Mouse (Mus musculus): ENCODE results near the gene Ttll3.
A peak's percentile ranks its signal among the peaks of the same experiment; 100 is the strongest.

GRCm38 (mm10) chr6:113343177-113344092 lies 45.6 kb upstream of the Ttll3 start, which contains the start of gene Camk1:
- peak; percentile 80 for TF ChIP-seq POLR2A (IDR thresholded peaks at IDR 0.05; ENCODE audit: low read depth, low read length)
- TF ChIP-seq CTCF (IDR thresholded peaks at IDR 0.05; ENCODE audit: extremely low read depth, insufficient read length, insufficient replicate concordance, low read depth, low read length): no peak
